In genomic region chr11:60030747-60031331, GRCm38 (mm10) we compare ENCODE assay signal across 19 mouse cellular contexts. TPM values are rescaled to one million over a fixed set of nuclear protein-coding genes. Genes with fewer than 3 reads are reported as not detected.
DNase-seq lines count a peak whose midpoint lies in the region; ATAC-seq and TF ChIP-seq lines count a peak whose summit lies in the region.
"Had no signal": no experiment of that assay in that cellular context is flagged by ENCODE, and none has a peak within 500 bp of the region (broad histone marks: within the 10 kb centered on the region; RNA-seq: fewer than 3 reads in every experiment).

No protein-coding gene starts in this region.

- H3K9me3 ChIP-seq in forebrain, embryonic 11.5 days (ENCODE audit: control insufficient read depth, low read length) = no peaks in the 10 kb centered on the region
- no peaks in the 10 kb centered on the region for H3K9me3 ChIP-seq in forebrain, postnatal 0 days (ENCODE audit: low read length)
- no peaks in the 10 kb centered on the region for H3K9me3 ChIP-seq in hindbrain, postnatal 0 days (ENCODE audit: low read length)
- no peaks in the 10 kb centered on the region for H3K9me3 ChIP-seq in hindbrain, embryonic 12.5 days (replicated peaks)
- no peaks in the 10 kb centered on the region for H3K9me3 ChIP-seq in limb, embryonic 12.5 days
- H3K9me3 ChIP-seq: embryonic facial prominence, embryonic 13.5 days; G1E; heart, embryonic 15.5 days; neural tube, embryonic 12.5 days had no signal

- intact Hi-C loops in left cerebral cortex, postnatal 25 days (cut with DNase I) = no loop called here

- DNase-seq in adrenal gland, postnatal 10 days = peak; percentile 45
- DNase-seq in adrenal gland, adult (ENCODE audit: inconsistent age in 2 of 2, low spot score in 1 of 2) = no peak
- DNase-seq in forebrain, embryonic 11.5 days (ENCODE audit: low spot score) = no peak
- no peak for DNase-seq in forebrain, postnatal 0 days
- no peak for DNase-seq in hindbrain, postnatal 0 days (ENCODE audit: low spot score)
- DNase-seq in left cerebral cortex, postnatal 25 days (ENCODE audit: low spot score in 2 of 2) = no peak
- DNase-seq: gastrocnemius, postnatal 25 days; kidney, adult 2 months; kidney, postnatal 36 days; lung, adult 18-20 months; spleen, adult 18-20 months had no signal

- WGBS in forebrain, embryonic 11.5 days = 87% methylated on average over 4 of the region's 4 CpGs
- 82% methylated on average over 4 of the region's 4 CpGs for WGBS in forebrain, postnatal 0 days
- WGBS in hindbrain, postnatal 0 days = 72% methylated on average over 4 of the region's 4 CpGs
- WGBS in hindbrain, embryonic 12.5 days = 89% methylated on average over 4 of the region's 4 CpGs
- WGBS in limb, embryonic 12.5 days = 84% methylated on average over 4 of the region's 4 CpGs

- H3K4me2 ChIP-seq in forebrain, embryonic 11.5 days (ENCODE audit: low read depth, low read length, severe bottlenecking) = no peak overlapping the region
- H3K4me2 ChIP-seq in forebrain, postnatal 0 days (ENCODE audit: low read depth) = no peak overlapping the region
- H3K4me2 ChIP-seq in hindbrain, postnatal 0 days (ENCODE audit: low read depth, low read length) = no peak overlapping the region
- H3K4me2 ChIP-seq in hindbrain, embryonic 12.5 days (replicated peaks) = no peak overlapping the region
- H3K4me2 ChIP-seq in limb, embryonic 12.5 days = no peak overlapping the region
- H3K4me2 ChIP-seq: embryonic facial prominence, embryonic 13.5 days; heart, embryonic 15.5 days; neural tube, embryonic 12.5 days had no signal

- H3K9ac ChIP-seq in forebrain, embryonic 11.5 days (ENCODE audit: low read length) = 0 out of 2 replicates have a peak overlapping the region, but pooled peaks have one; percentile 8
- no peak overlapping the region for H3K9ac ChIP-seq in forebrain, postnatal 0 days
- no peak overlapping the region for H3K9ac ChIP-seq in hindbrain, postnatal 0 days (replicated peaks; ENCODE audit: low read length)
- H3K9ac ChIP-seq in hindbrain, embryonic 12.5 days = no peak overlapping the region
- 0 out of 2 replicates have a peak overlapping the region, but pooled peaks have one; percentile 27 for H3K9ac ChIP-seq in limb, embryonic 12.5 days (replicated peaks)
- H3K9ac ChIP-seq: embryonic facial prominence, embryonic 13.5 days; heart, embryonic 15.5 days; neural tube, embryonic 12.5 days had no signal

- no peak overlapping the region for H3K27ac ChIP-seq in forebrain, embryonic 11.5 days (ENCODE audit: low read depth, low read length)
- no peak overlapping the region for H3K27ac ChIP-seq in forebrain, postnatal 0 days (ENCODE audit: low read depth, low read length)
- peak overlapping the region; percentile 9; the same call in 1 of the 2 replicates for H3K27ac ChIP-seq in hindbrain, postnatal 0 days
- H3K27ac ChIP-seq in hindbrain, embryonic 12.5 days = no peak overlapping the region
- no peak overlapping the region for H3K27ac ChIP-seq in limb, embryonic 12.5 days
- H3K27ac ChIP-seq: heart, embryonic 15.5 days; neural tube, embryonic 12.5 days had no signal

- no peaks in the 10 kb centered on the region for H3K4me1 ChIP-seq in forebrain, embryonic 11.5 days (replicated peaks; ENCODE audit: control insufficient read depth, insufficient read depth, low read length)
- H3K4me1 ChIP-seq in forebrain, postnatal 0 days (ENCODE audit: insufficient read depth) = no peaks in the 10 kb centered on the region
- peaks cover 13% of the 10 kb centered on the region; the same call in 1 of the 2 replicates for H3K4me1 ChIP-seq in hindbrain, postnatal 0 days (ENCODE audit: insufficient read depth, low read length)
- H3K4me1 ChIP-seq in hindbrain, embryonic 12.5 days = peaks cover 9% of the 10 kb centered on the region
- peaks cover 3% of the 10 kb centered on the region for H3K4me1 ChIP-seq in limb, embryonic 12.5 days (replicated peaks)
- H3K4me1 ChIP-seq: neural tube, embryonic 12.5 days had no signal

- H3K27me3 ChIP-seq in forebrain, embryonic 11.5 days (ENCODE audit: control insufficient read depth, insufficient read depth, low read length) = no peaks in the 10 kb centered on the region
- H3K27me3 ChIP-seq in forebrain, postnatal 0 days (ENCODE audit: insufficient read depth, low read length) = no peaks in the 10 kb centered on the region
- H3K27me3 ChIP-seq in hindbrain, postnatal 0 days (ENCODE audit: insufficient read depth, low read length) = no peaks in the 10 kb centered on the region
- H3K27me3 ChIP-seq in hindbrain, embryonic 12.5 days = 0 out of 2 replicates have a peak, but pooled peaks cover 3% of the 10 kb centered on the region
- 0 out of 2 replicates have a peak, but pooled peaks cover 4% of the 10 kb centered on the region for H3K27me3 ChIP-seq in limb, embryonic 12.5 days
- H3K27me3 ChIP-seq: embryonic facial prominence, embryonic 13.5 days; heart, embryonic 15.5 days; neural tube, embryonic 12.5 days had no signal

- TF ChIP-seq CTCF in forebrain, postnatal 0 days (IDR thresholded peaks at IDR 0.05; ENCODE audit: low read depth) = no peak
- no peak for TF ChIP-seq CTCF in hindbrain, postnatal 0 days (IDR thresholded peaks at IDR 0.05; ENCODE audit: low read depth)

- ATAC-seq in forebrain, embryonic 11.5 days (replicated peaks; ENCODE audit: low FRiP score) = no peak
- no peak for ATAC-seq in forebrain, postnatal 0 days
- ATAC-seq in hindbrain, postnatal 0 days = no peak
- no peak for ATAC-seq in hindbrain, embryonic 12.5 days (ENCODE audit: low FRiP score)
- no peak for ATAC-seq in limb, embryonic 12.5 days (ENCODE audit: insufficient number of reproducible peaks, insufficient read depth, low FRiP score, low TSS enrichment, low read depth)
- ATAC-seq: CD4-positive, CD25-positive, alpha-beta regulatory T cell, adult 4 months had no signal

- H3K36me3 ChIP-seq in forebrain, embryonic 11.5 days (ENCODE audit: control insufficient read depth, insufficient read depth, low read length) = no peaks in the 10 kb centered on the region
- no peaks in the 10 kb centered on the region for H3K36me3 ChIP-seq in forebrain, postnatal 0 days (ENCODE audit: insufficient read depth)
- no peaks in the 10 kb centered on the region for H3K36me3 ChIP-seq in hindbrain, postnatal 0 days (ENCODE audit: insufficient read depth, low read length)
- no peaks in the 10 kb centered on the region for H3K36me3 ChIP-seq in hindbrain, embryonic 12.5 days
- H3K36me3 ChIP-seq in limb, embryonic 12.5 days = no peaks in the 10 kb centered on the region
- H3K36me3 ChIP-seq: embryonic facial prominence, embryonic 13.5 days; G1E; heart, embryonic 15.5 days; neural tube, embryonic 12.5 days had no signal

- H3K4me3 ChIP-seq in forebrain, embryonic 11.5 days (ENCODE audit: low read depth, low read length) = no peak overlapping the region
- H3K4me3 ChIP-seq in forebrain, postnatal 0 days (ENCODE audit: low read depth, low read length) = no peak overlapping the region
- no peak overlapping the region for H3K4me3 ChIP-seq in hindbrain, postnatal 0 days (ENCODE audit: low read length)
- H3K4me3 ChIP-seq in hindbrain, embryonic 12.5 days = no peak overlapping the region
- H3K4me3 ChIP-seq in limb, embryonic 12.5 days (replicated peaks) = no peak overlapping the region
- H3K4me3 ChIP-seq: embryonic facial prominence, embryonic 13.5 days; heart, embryonic 15.5 days; neural tube, embryonic 12.5 days had no signal

RNA-seq across cellular contexts. Expression of gene Pemt, which starts 15.4 kb away (rescaled TPM):
- total RNA-seq in adrenal gland, postnatal 10 days (2021) = 100 to 1,000 TPM in 1 of 2 experiments, 10 to 100 TPM in 1; 57.5 to 102 TPM
- 6.2 and 7.7 TPM in 2 replicates for polyA plus RNA-seq in forebrain, embryonic 11.5 days (2014; fragmentation: Nextera tagmentation; extraction: Ambion mirVana)
- total RNA-seq in forebrain, postnatal 0 days (2014; rRNA removed) = 7.9 and 16.2 TPM in 2 replicates
- 14.2 and 14.4 TPM in 2 replicates for polyA plus RNA-seq in forebrain, postnatal 0 days (2015; fragmentation: Nextera tagmentation; extraction: Ambion mirVana)
- total RNA-seq in hindbrain, postnatal 0 days (2014; rRNA removed) = 14.5 and 15.3 TPM in 2 replicates
- polyA plus RNA-seq in hindbrain, postnatal 0 days (2015; fragmentation: Nextera tagmentation; extraction: Ambion mirVana) = 12.6 and 12.9 TPM in 2 replicates
- polyA plus RNA-seq in hindbrain, embryonic 12.5 days (2016; fragmentation: Nextera tagmentation; extraction: Ambion mirVana) = 5.7 and 7.1 TPM in 2 replicates
- 3.2 and 3.9 TPM in 2 replicates for polyA plus RNA-seq in limb, embryonic 12.5 days (2016; fragmentation: Nextera tagmentation; extraction: Ambion mirVana)
- total RNA-seq in left cerebral cortex, postnatal 25 days (2021) = 1 to 10 TPM; 5.0 to 7.6 TPM
- total RNA-seq: monocyte, adult 5-6 weeks had no signal

Comparison
In these comparisons a context has a peak if more than half of its experiments do, and no peak if none do; other contexts are left out.
1. H3K9ac ChIP-seq: peak in forebrain, embryonic 11.5 days (single experiment) and limb, embryonic 12.5 days (single experiment); none in forebrain, postnatal 0 days (single experiment), hindbrain, postnatal 0 days (single experiment) and hindbrain, embryonic 12.5 days (single experiment).